Comparison of ENCODE assay signal across 17 mouse cellular contexts in the genomic region with DNA sequence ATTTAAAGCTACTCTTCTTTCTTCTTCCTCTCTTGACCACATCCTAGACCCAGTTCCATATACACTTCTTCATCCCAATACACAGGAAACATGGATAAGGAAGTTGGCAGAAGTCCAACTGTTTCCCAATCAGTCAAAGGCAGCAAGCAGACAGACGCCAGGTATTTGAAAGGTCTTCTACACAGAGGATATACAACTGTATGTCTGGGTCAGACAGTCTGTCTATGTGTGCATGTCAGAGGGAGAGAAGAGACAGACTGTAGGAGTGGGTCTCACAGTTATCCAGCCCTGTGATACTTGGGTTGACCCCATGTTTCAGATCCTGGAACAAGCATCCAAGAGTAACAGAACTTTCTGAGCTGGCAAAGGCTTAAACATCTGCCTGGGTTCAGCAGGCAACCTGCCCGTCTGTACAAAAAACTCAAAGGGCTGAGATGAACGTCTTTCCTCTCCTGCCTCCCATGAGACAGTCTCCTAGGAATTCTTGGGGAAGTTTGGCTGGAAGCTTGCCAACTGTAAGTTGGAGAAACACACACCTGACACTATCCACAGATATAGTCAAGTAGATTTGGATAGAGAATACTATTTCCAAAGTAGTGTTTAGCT. TPM values are rescaled to one million over a fixed set of nuclear protein-coding genes. Genes with fewer than 3 reads are reported as not detected.
DNase-seq lines count a peak whose midpoint lies in the region; ATAC-seq and TF ChIP-seq lines count a peak whose summit lies in the region.
"Had no signal": no experiment of that assay in that cellular context is flagged by ENCODE, and none has a peak within 500 bp of the region (broad histone marks: within the 10 kb centered on the region; RNA-seq: fewer than 3 reads in every experiment).

No protein-coding gene starts in this region.

- H3K9me3 ChIP-seq in liver, postnatal 0 days (ENCODE audit: low read length) = no peaks in the 10 kb centered on the region
- H3K9me3 ChIP-seq: heart, embryonic 15.5 days; hindbrain, embryonic 15.5 days had no signal

- H3K4me2 ChIP-seq in liver, postnatal 0 days (ENCODE audit: low read depth, low read length) = no peak overlapping the region
- H3K4me2 ChIP-seq: heart, embryonic 15.5 days; hindbrain, embryonic 15.5 days had no signal

- no peak overlapping the region for H3K4me3 ChIP-seq in liver, postnatal 0 days (ENCODE audit: low read depth, low read length)
- H3K4me3 ChIP-seq: heart, embryonic 15.5 days; hindbrain, embryonic 15.5 days had no signal

- ATAC-seq in liver, postnatal 0 days = no peak

- H3K27ac ChIP-seq in liver, postnatal 0 days (ENCODE audit: low read depth) = 0 out of 2 replicates have a peak overlapping the region, but pooled peaks have one; percentile 23
- H3K27ac ChIP-seq: heart, embryonic 15.5 days; hindbrain, embryonic 15.5 days; macrophage had no signal

- no peak for TF ChIP-seq EP300 in liver, postnatal 0 days (IDR thresholded peaks at IDR 0.05; ENCODE audit: low read depth)

- peaks cover 16% of the 10 kb centered on the region for H3K4me1 ChIP-seq in liver, postnatal 0 days (ENCODE audit: insufficient read depth)

- no peak overlapping the region for H3K9ac ChIP-seq in liver, postnatal 0 days (replicated peaks)
- H3K9ac ChIP-seq: heart, embryonic 15.5 days; hindbrain, embryonic 15.5 days had no signal

- peak; percentile 43 for DNase-seq in adrenal gland, postnatal 10 days
- DNase-seq in adrenal gland, postnatal 36 days = no peak
- peak; percentile 35 for DNase-seq in kidney, adult 9 months
- DNase-seq in kidney, postnatal 10 days = no peak
- peak; percentile 68 for DNase-seq in NIH3T3 (ENCODE audit: low read depth)
- peak; percentile 28 for DNase-seq in liver, postnatal 0 days
- no peak for DNase-seq in layer of hippocampus, postnatal 36 days
- no peak for DNase-seq in retina, postnatal 1 day
- DNase-seq: adrenal gland, postnatal 25 days; cerebellum, postnatal 25 days; gastrocnemius, postnatal 14 days; midbrain, embryonic 14.5 days; right cerebral cortex, postnatal 14 days; thymus, adult 18-20 months had no signal

- 51% methylated on average over 3 of the region's 3 CpGs for WGBS in liver, postnatal 0 days (ENCODE audit: insufficient replicate concordance)

- H3K36me3 ChIP-seq in liver, postnatal 0 days (replicated peaks; ENCODE audit: insufficient read depth, low read length) = no peaks in the 10 kb centered on the region

- TF ChIP-seq CTCF in liver, postnatal 0 days (IDR thresholded peaks at IDR 0.05; ENCODE audit: low read depth) = no peak

- no peaks in the 10 kb centered on the region for H3K27me3 ChIP-seq in liver, postnatal 0 days (ENCODE audit: insufficient read depth, low read length)
- H3K27me3 ChIP-seq: heart, embryonic 15.5 days; hindbrain, embryonic 15.5 days had no signal

RNA-seq across cellular contexts. Expression of a gene that starts 46.2 kb away (rescaled TPM):
- total RNA-seq in adrenal gland, postnatal 10 days (2021) = 100 to 1,000 TPM; 209 to 211 TPM
- 100 to 1,000 TPM; 434 to 635 TPM for total RNA-seq in adrenal gland, postnatal 36 days (2021)
- 6.4 and 7.9 TPM in 2 replicates for polyA plus RNA-seq in liver, postnatal 0 days (2015; fragmentation: Nextera tagmentation; extraction: Ambion mirVana)
- 10 to 100 TPM; 49.2 to 60.3 TPM for total RNA-seq in layer of hippocampus, postnatal 36 days (2021)

Comparison
In these comparisons a context has a peak if more than half of its experiments do, and no peak if none do; other contexts are left out.
1. DNase-seq: peak in adrenal gland, postnatal 10 days (single experiment), kidney, adult 9 months (single experiment), NIH3T3 (single experiment) and liver, postnatal 0 days (single experiment); none in adrenal gland, postnatal 36 days (0 of 2), kidney, postnatal 10 days (single experiment), layer of hippocampus, postnatal 36 days (0 of 2) and retina, postnatal 1 day (single experiment).